Mouse (Mus musculus) kidney, embryonic 14.5 days (tissue): ENCODE data around the gene Skiv2l. TPM values are rescaled to one million over a fixed set of nuclear protein-coding genes. Genes with fewer than 3 reads are reported as not detected.

Source experiments
- ATAC-seq: fragments of 200-750 bp; cut with Nextera tagmentation; 2 replicates; pipeline ENCODE4 v1.8.0; 2017; ENCODE audit warnings: moderate number of reproducible peaks, mild to moderate bottlenecking, moderate TSS enrichment, moderate library complexity; ENCODE audit not compliant: low FRiP score, low TSS enrichment
- H3K27ac ChIP-seq: fragments of 300-500 bp; sonication (generic); 2 replicates; pipeline ENCODE4 v1.5.1; 2014; ENCODE audit warnings: low read depth, mild to moderate bottlenecking, low read length, moderate library complexity, mixed read lengths
- H3K27me3 ChIP-seq: fragments of 300-500 bp; sonication (generic); 2 replicates; pipeline ENCODE4 v1.6.1; 2014; ENCODE audit warnings: mild to moderate bottlenecking, low read length; ENCODE audit not compliant: control insufficient read depth, insufficient read depth
- H3K36me3 ChIP-seq: fragments of 300-500 bp; sonication (generic); 2 replicates; pipeline ENCODE4 v1.6.1; 2014; ENCODE audit warnings: low read length, mixed read lengths; ENCODE audit not compliant: control insufficient read depth, insufficient read depth
- H3K4me1 ChIP-seq: fragments of 300-500 bp; sonication (generic); 2 replicates; pipeline ENCODE4 v1.6.1; 2014; ENCODE audit warnings: low read length, mixed read lengths; ENCODE audit not compliant: control insufficient read depth, insufficient read depth
- H3K4me2 ChIP-seq: fragments of 300-500 bp; sonication (generic); replicated peaks from 2 replicates; pipeline ENCODE4 v1.6.1; 2014; ENCODE audit warnings: low read depth, mild to moderate bottlenecking, low read length
- H3K4me3 ChIP-seq: fragments of 300-500 bp; sonication (generic); 2 replicates; pipeline ENCODE4 v1.5.1; 2014; ENCODE audit warnings: mild to moderate bottlenecking, low read length
- H3K9ac ChIP-seq: fragments of 300-500 bp; sonication (generic); 2 replicates; pipeline ENCODE4 v1.6.1; 2014; ENCODE audit warnings: low read depth, mild to moderate bottlenecking, low read length, moderate library complexity
- H3K9me3 ChIP-seq: fragments of 300-500 bp; sonication (generic); 2 replicates; pipeline ENCODE4 v1.6.1; 2016; ENCODE audit warnings: low read length; ENCODE audit not compliant: control insufficient read depth
- WGBS: fragments of 180-500 bp; shearing (Covaris S2); extraction: QIAGEN DNeasy Blood & Tissue Kit; methylation state at CpG from one replicate; pipeline ENCODE4 v1.1.7; 2014; 5-methylcytosine and 5-hydroxymethylcytosine counted together
- polyA plus RNA-seq: library from polyadenylated mRNA; unstranded; fragments of >200 nt; fragmentation: Nextera tagmentation; extraction: Ambion mirVana; gene quantifications from 2 replicates; pipeline ENCODE4 v1.2.1, GENCODE M21; 2014

Gene Skiv2l
- polyA plus RNA-seq, 1 experiment from 2014 or later = 45.9 TPM

DNA sequence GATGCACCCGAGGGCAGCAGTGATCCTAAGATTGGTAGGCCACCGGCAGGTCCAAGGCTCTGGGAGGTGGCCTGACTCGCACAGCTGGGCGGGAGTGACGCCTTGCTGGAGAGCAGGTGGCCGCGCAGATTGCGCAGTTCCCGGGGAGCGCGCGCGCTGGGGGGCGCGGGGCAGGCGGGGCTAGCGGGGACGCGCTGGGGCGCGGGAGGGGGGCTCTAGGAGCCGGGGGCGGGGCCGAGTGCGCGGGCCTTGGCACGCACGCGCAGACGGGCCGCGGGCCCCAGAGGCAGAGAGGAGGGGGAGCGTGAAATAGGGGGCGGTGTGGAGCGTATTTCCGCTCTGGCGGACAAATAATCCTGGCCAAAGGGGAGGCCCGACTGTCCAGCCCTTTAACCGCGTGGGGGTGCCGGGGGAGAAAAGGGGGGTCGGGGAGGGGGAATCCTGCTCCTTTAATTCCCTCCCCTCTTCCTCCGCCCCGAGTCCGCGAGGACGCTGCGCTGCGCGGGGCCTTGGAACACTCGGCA, 44.1 kb upstream of the Skiv2l start:
- H3K36me3 ChIP-seq = peaks cover 7% of the 10 kb centered on the region
- ATAC-seq = peak; percentile 92
- H3K4me3 ChIP-seq = peak overlapping the region; percentile 53
- H3K4me1 ChIP-seq = peaks cover 10% of the 10 kb centered on the region
- under 1% methylated on average over 42 of the region's 51 CpGs for WGBS
- H3K27me3 ChIP-seq = no peaks in the 10 kb centered on the region
- peak overlapping the region; percentile 75 for H3K27ac ChIP-seq
- H3K9me3 ChIP-seq = no peaks in the 10 kb centered on the region
- peak overlapping the region; percentile 79 for H3K4me2 ChIP-seq
- H3K9ac ChIP-seq = peak overlapping the region; percentile 78

DNA sequence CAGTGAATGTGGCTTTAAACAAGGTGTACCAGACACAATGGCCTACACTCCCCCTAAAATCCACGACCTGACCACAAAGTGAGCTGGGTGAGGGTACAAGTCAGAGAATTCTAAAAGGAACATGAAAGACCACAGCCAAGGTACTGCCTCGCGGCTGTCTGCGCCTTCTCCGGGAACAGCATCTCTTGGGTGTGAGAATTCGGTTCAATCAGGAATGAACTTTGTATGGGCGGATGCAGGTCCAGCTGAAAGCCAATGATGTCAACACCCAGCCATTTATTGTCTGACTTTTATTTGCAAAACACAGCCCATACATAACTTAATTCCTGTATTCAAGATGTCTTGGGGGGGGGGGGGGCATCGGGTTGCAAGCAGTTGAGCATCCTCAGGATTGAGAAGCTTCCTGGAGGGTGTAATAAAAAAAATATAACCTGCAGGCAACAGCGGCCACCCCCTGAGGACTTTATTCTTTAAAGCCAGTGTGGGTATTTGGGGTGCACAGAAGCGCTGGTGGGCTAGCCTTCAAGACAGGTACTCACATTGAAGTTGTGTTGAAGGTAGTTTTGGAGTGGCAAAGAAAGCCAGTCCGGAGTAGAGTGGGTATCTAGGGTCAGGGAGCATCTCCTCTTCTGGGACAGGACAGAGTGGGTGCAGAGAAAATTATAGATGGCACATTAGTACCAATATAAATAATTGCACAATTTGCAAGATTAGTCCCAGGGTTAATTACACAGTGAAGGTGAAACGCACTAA, 43.2 kb upstream of the Skiv2l start:
- Histone ChIP-seq H3K36me3 (peaks cover 7% of the 10 kb centered on the region), H3K4me3 (peak overlapping the region; percentile 53), H3K27me3 (no peaks in the 10 kb centered on the region), H3K9me3 (no peaks in the 10 kb centered on the region), H3K4me2 (peak overlapping the region; percentile 79), H3K9ac (peak overlapping the region; percentile 48; the same call in 1 of the 2 replicates), H3K4me1 (peaks cover 10% of the 10 kb centered on the region), H3K27ac (peak overlapping the region; percentile 74; the same call in 1 of the 2 replicates)
- 74% methylated on average over 12 of the region's 12 CpGs for WGBS
- ATAC-seq = no peak

- Histone ChIP-seq H3K4me2 (no peak overlapping the region), H3K9ac (no peak overlapping the region), H3K36me3 (peaks cover 5% of the 10 kb centered on the region), H3K27ac (no peak overlapping the region), H3K4me1 (peaks cover 4% of the 10 kb centered on the region), H3K9me3 (no peaks in the 10 kb centered on the region), H3K4me3 (no peak overlapping the region), H3K27me3 (no peaks in the 10 kb centered on the region)
- no peak for ATAC-seq
- 93% methylated on average over 2 of the region's 2 CpGs for WGBS
Measured at GRCm38 (mm10) chr17:34891377-34891776, 41.4 kb upstream of the Skiv2l start.

- no peak overlapping the region for H3K27ac ChIP-seq
- H3K9me3 ChIP-seq = no peaks in the 10 kb centered on the region
- no peaks in the 10 kb centered on the region for H3K27me3 ChIP-seq
- no peaks in the 10 kb centered on the region for H3K4me1 ChIP-seq
- H3K36me3 ChIP-seq = no peaks in the 10 kb centered on the region
- H3K9ac ChIP-seq = no peak overlapping the region
- 80% methylated on average over 12 of the region's 12 CpGs for WGBS
- H3K4me2 ChIP-seq = no peak overlapping the region
- no peak for ATAC-seq
- no peak overlapping the region for H3K4me3 ChIP-seq
Measured at GRCm38 (mm10) chr17:34890074-34890743, 40.2 kb upstream of the Skiv2l start.

DNA sequence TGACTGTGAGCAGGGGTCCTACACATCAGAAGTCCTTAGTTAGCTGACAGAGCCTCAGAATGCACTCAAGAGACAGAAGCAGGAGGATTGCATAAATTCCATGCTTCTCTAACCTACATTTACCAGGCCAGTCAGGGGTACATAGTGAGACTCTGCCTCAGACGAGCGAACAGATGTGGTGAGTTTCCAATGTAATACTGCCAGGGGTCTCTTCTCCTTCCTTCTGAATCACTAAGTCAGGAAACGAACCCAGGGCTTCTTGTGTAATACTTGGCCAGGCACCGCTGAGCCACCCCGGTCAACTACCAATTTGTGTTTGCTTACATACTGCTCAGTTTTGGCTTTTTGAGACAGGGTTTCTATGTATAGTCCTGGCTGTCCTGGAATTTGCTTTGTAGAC, 37.9 kb upstream of the Skiv2l start:
- H3K9ac ChIP-seq = no peak overlapping the region

GRCm38 (mm10) chr17:34885615-34886014, 35.6 kb upstream of the Skiv2l start:
- H3K9me3 ChIP-seq = no peaks in the 10 kb centered on the region
- ATAC-seq = no peak
- WGBS = 81% methylated on average over 3 of the region's 3 CpGs
- H3K4me2 ChIP-seq = no peak overlapping the region
- H3K4me3 ChIP-seq = no peak overlapping the region
- peaks cover 3% of the 10 kb centered on the region; the same call in 1 of the 2 replicates for H3K27me3 ChIP-seq
- no peaks in the 10 kb centered on the region for H3K4me1 ChIP-seq
- no peaks in the 10 kb centered on the region for H3K36me3 ChIP-seq
- no peak overlapping the region for H3K9ac ChIP-seq
- no peak overlapping the region for H3K27ac ChIP-seq

More for the DNA sequence above, 37.9 kb upstream of the Skiv2l start:
- Histone ChIP-seq H3K27me3 (no peaks in the 10 kb centered on the region), H3K36me3 (no peaks in the 10 kb centered on the region), H3K9me3 (no peaks in the 10 kb centered on the region), H3K4me2 (no peak overlapping the region), H3K4me3 (no peak overlapping the region), H3K4me1 (no peaks in the 10 kb centered on the region), H3K27ac (no peak overlapping the region)
- WGBS = 88% methylated on average over 5 of the region's 5 CpGs
- ATAC-seq = no peak

DNA sequence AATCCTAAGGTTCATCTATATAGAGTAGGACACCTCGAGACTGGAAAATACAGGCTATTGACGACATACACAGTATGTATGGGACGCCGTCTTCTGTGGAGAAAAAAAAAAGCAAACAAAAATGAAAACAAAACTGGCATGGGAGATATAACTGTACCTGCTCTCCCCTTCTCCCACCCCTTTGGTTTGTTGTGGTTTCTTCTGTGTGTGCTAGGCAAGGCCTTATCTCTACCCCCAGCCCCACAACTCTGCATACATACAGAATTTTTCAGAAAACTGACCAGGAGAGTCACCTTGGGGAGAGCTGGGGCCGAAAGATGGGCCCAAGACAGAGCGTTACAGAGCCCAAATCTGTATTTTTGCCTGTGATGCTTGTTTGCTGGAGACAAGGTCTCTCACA, 34.7 kb upstream of the Skiv2l start:
- Histone ChIP-seq H3K4me1 (no peaks in the 10 kb centered on the region), H3K27me3 (peaks cover 3% of the 10 kb centered on the region; the same call in 1 of the 2 replicates), H3K9me3 (no peaks in the 10 kb centered on the region), H3K9ac (no peak overlapping the region), H3K4me2 (no peak overlapping the region), H3K4me3 (no peak overlapping the region), H3K27ac (no peak overlapping the region), H3K36me3 (no peaks in the 10 kb centered on the region)
- ATAC-seq = no peak
- WGBS = 85% methylated on average over 6 of the region's 6 CpGs

GRCm38 (mm10) chr17:34883332-34883731, 33.3 kb upstream of the Skiv2l start:
- H3K27me3 ChIP-seq = peaks cover 3% of the 10 kb centered on the region; the same call in 1 of the 2 replicates
- H3K4me2 ChIP-seq = no peak overlapping the region
- H3K27ac ChIP-seq = no peak overlapping the region
- no peaks in the 10 kb centered on the region for H3K9me3 ChIP-seq
- no peaks in the 10 kb centered on the region for H3K4me1 ChIP-seq
- no peak overlapping the region for H3K4me3 ChIP-seq
- 70% methylated on average over 3 of the region's 3 CpGs for WGBS
- no peak for ATAC-seq
- H3K36me3 ChIP-seq = no peaks in the 10 kb centered on the region
- H3K9ac ChIP-seq = no peak overlapping the region
